Mouse (Mus musculus) adrenal gland, postnatal 10 days (tissue): ENCODE measurements at regions not wholly inside any gene's neighbourhood (a gene's known extent, or its start where the extent isn't known, plus 50 kb on each side); places are given as distances from the start of the nearest gene placed in this dataset.

ENCODE experiments used
- DNase-seq: peaks from one replicate; pipeline ENCODE4 v3.0.0; 2021; ENCODE audit warnings: mixed read lengths

- DNase-seq, result no peak
These were observed 81.2 kb upstream of the 4933402D24Rik start for GRCm38 (mm10) chr1:63850262-63850661.

DNA sequence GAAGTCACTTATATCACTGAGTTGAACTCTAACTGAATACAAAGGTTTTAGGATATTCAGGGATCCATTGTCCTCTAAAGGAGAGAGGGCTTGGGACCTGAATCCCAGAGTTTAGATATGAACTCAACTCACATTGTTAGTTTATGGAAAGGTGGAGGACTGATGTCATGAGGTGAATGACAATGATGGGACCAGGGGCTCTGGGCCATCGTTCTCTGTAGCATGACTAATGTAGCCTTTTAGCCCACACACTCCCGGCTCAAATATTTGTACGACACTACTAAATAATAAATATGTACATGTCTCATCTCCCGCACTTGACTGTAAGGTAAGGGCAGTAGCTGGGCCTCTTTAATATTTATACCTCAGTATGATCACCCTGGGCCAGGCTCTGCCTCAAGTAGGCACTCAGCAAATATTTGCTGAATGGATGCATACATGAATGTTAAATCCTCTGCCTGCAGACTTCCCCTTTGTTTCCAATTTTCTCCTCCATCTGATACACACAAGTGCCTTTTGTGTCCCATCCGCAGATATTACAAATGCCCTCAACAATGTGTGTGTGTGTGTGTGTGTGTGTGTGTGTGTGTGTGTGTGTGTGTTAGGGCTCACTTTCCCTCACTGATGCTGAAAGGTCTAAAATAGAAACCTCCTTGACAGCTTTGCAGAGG is 59.2 kb upstream of the 4933402D24Rik start:
- DNase-seq, result no peak

DNA sequence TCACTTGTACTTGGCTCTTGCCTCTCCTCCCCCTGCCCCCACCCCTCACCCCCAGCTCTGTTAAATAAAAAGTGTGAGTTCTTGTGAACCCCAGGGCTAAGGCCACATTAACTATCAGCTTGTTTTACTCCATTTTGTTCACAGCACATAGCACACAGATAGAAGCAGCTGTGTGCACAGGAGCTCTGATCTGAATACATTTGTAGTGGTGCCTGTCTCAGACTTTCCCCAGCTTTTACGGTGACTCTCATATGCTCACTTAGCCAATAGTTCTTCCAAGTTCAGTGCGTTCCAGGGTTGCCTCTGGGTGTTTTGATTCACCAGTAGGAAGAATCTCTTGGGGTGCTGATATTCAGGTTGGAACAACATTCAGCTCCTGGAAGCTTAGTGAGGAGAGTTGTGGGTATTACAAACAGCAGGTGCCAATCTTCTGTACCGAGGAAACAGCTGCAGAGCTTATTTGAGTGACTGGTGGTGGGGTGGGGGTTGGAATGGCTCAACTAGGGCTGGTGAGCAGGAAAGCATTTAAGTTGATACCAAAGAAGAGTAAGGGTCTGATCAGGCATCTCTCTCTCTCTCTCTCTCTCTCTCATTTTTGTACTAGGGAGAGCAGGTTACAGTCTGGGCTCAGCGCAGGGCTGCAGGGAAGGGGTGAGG is 51.7 kb upstream of the 4933402D24Rik start:
- no peak for DNase-seq

DNA sequence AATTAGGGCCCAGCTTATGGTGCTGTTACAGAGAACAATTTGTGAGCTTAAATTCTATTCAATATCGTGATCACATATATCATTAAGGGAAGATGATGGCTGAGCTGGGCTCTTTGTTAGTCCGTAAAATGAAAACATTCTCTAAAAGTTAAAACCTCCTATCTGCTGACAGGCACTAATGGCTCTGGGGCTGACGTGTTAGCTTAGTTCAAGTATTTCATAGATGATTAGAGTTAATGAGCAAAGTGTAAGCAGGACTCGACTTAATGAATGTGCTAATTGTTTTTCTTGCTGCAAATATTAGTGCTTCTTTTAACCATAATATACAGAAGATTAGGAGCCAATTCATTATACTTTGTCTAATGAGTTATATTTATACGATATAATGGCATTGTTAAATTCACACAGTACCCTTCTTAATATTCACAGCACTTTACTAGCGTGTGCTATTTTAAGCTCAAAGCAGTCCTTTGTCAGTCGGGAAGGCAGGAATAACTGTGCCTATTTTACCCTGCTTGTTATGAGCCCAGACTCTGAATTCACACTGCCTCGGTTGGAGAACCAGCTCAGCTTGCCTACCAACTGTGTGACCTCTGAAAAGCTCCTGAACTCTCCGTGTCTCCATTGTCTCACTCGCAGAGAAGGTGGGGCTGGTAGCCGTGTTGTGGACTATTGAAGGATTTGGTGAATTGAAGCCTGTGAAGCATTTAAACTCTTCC is 50.6 kb upstream of the 4933402D24Rik start:
- DNase-seq, result no peak
